Mouse (Mus musculus) left cerebral cortex, adult 2 months (tissue): ENCODE data around the gene Zfp146. TPM values are rescaled to one million over a fixed set of nuclear protein-coding genes. Genes with fewer than 3 reads are reported as not detected.

Experiments used
- DNase-seq, 2 experiments: peaks; one replicate each; pipeline ENCODE4 v3.0.0; 2021 to 2022; ENCODE audit warnings: low spot score in 2 of 2, mixed read lengths in 1 of 2; ENCODE audit errors: extremely low spot score in 1 of 2
- H3K27ac ChIP-seq: fragments of 200-600 bp; 2 replicates; pipeline ENCODE4 v1.8.1; 2022
- H3K4me3 ChIP-seq: fragments of 200-600 bp; 2 replicates; pipeline ENCODE4 v1.8.1; 2022
- CTCF ChIP-seq: fragments of 200-600 bp; IDR thresholded peaks from 2 replicates; pipeline ENCODE4 v1.8.1; 2022; ENCODE audit warnings: antibody characterized with exemption, mild to moderate bottlenecking, moderate library complexity
- intact Hi-C: fragments of 180-260 bp; cut with DNase I; formaldehyde crosslinking; loops from one replicate; pipeline ENCODE4 v1.15.1; 2025
- total RNA-seq, 2 experiments: library from RNA; stranded (reverse); gene quantifications; 2 replicates each; pipeline ENCODE4 v1.2.3; 2021

Gene Zfp146
- total RNA-seq, 2 experiments from 2014 or later, result 47.3 to 49.9 TPM

DNA sequence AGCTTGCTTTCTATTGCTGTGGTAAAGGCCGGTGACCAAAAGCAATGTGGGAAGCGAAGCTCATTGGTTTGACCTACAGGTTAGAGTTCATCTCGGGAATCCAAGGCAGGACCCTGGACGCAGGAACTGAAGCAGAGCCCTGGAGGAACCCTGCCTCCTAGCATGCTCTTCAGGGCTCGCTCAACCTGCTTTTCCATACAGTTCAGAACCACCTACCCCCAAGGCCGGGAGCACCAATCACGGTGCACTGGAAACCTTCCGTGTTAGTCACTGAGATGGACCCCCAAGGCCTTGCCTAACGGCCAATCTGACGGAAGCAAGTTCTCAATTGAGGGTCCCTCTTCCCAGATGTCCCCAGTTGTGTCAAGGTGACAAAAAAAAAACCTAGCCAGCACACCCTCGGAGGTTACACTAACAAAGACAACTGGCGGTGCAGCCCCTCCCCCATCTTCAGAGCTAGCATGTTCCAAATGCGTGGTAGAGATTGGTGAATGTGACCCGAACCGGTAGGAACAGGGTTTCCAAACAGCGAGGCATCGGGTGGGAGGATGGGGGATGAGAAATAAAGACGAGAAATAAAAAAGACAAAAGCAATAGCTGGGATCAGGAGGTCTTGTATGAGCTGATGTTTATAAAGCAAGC, 30.1 kb upstream of the Zfp146 start:
- DNase-seq, result no peak
- intact Hi-C loops, result no loop called here
- Histone ChIP-seq H3K27ac (no peak overlapping the region), H3K4me3 (no peak overlapping the region)
- TF ChIP-seq CTCF, result no peak

DNA sequence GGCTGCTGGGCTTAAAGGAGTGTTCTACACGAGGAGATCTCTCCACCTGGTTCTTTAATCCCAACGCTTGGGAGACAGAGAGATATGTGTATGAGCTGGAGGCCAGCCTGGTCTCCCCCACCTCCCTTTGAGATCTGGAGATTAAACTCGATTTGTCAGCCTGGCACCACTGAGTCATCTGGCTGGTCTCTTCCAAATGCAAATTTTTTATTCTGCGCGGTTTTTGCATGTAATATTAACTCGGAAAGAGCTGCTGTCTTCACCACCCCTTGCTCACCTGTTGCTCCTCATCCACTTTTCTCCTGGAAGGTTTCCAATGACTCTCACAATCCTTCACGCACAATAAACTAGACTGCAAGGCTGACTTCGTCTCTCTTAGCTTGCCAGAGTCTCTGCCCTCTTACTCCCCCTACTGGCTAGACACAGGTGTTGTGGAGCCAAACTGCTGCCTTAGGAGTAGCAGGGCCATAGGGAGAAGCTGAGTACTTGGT, 29.0 kb upstream of the Zfp146 start, which contains the start of gene Capns1:
Gene Capns1, minus strand, starts transcription at position 331 of the 491 bp plus-strand sequence.
- intact Hi-C loops, result no loop called here
- DNase-seq, result peak; percentile 42 to 61
- Histone ChIP-seq H3K27ac (no peak within 1 kb of the TSS), H3K4me3 (peak within 1 kb of the TSS; percentile 21; the same call in 1 of the 2 replicates)
- TF ChIP-seq CTCF, result peak; percentile 80

DNA sequence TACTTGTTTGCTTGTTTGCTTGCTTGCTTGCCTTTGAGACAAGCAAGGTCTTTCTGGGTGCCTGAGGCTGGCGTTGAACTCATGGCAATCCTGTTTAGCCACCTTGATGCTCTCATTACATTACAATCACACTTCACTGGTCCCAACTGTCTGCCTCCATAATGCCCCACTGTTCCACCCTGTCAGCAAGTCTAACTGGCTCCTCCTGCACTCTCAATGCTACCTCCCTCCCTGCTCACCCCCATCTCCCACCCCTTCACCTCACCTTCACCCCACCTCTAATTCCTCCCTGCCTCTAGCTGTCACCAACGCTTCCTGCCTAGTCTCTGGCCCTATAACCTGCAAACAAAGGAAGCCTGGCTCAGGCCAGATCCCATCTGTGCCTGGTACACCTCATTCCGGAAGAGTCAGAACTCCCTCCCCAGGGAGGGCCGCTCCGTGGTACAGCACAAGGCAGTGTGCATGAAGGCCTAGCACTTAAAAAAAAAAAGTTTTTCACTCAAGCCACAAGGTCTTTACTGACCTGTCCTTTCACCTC, 28.1 kb upstream of the Zfp146 start:
- intact Hi-C loops, result no loop called here
- no peak for DNase-seq
- TF ChIP-seq CTCF, result no peak
- Histone ChIP-seq H3K4me3 (no peak overlapping the region), H3K27ac (no peak overlapping the region)

DNA sequence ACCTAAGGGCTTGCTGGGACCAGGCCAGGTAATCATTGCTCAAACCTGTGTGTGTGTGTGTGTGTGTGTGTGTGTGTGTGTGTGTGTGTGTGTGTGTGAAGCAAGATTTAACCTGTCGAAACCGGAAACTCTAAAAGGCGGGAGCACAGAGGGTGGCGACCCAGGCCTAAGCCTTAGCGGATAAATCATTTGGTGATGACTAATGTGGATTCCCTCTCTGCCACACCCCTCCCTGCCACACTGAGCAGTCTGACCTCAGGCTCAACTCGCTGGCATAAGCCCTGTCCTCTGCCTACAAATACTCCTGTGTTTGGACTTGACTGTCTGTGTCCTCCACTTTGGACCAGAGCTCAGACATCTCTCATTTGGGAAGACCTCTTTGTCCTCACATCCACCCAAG, 26.6 kb upstream of the Zfp146 start:
- no peak overlapping the region for H3K4me3 ChIP-seq
- intact Hi-C loops, result no loop called here
- no peak for TF ChIP-seq CTCF
- H3K27ac ChIP-seq, result no peak overlapping the region
- DNase-seq, result no peak

DNA sequence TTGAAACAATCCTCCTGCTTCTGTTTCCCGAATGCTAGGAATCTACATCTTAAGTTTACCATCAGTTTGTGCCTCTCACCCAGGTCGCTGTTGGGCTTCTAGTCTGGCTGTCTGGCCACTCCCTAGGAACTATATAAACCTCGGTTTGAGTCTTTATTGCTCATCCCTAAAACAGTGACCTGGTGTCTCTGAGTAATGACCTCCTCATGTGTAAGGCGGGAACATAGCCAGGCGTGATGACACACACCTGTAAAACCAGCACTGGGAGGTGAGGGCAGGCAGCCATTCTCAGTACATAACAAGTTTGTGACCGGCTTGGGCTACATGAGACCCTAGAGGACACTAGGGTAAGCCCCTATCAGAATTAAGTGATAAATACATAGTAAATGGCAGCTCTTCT, 25.9 kb upstream of the Zfp146 start:
- no peak for DNase-seq
- Histone ChIP-seq H3K27ac (peak overlapping the region; percentile 87), H3K4me3 (peak overlapping the region; percentile 68; the same call in 1 of the 2 replicates)
- intact Hi-C loops, result no loop called here
- TF ChIP-seq CTCF, result no peak

DNA sequence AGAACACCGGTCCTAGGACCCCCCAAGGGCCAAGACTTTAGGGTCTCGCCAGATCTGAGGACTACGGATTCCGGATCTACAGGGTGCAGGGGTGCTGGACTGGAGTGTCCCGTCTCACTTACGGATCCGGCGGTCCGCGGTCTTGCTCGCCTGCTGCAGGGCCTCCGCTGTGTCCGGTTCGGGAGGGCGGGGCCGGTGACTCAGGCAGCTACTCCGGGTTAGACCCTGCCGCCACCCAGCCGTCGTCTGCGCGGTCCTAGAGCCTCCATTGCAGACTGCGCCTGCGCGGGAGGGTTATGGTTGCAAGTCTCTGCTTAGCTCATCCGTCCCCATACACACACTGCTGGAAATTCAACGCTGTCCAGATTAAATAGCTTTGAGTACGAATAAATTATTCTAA, 25.3 kb upstream of the Zfp146 start:
- Histone ChIP-seq H3K27ac (peak overlapping the region; percentile 87), H3K4me3 (peak overlapping the region; percentile 68)
- intact Hi-C loops, result no loop called here
- DNase-seq, result peak; percentile 94
- TF ChIP-seq CTCF, result no peak

DNA sequence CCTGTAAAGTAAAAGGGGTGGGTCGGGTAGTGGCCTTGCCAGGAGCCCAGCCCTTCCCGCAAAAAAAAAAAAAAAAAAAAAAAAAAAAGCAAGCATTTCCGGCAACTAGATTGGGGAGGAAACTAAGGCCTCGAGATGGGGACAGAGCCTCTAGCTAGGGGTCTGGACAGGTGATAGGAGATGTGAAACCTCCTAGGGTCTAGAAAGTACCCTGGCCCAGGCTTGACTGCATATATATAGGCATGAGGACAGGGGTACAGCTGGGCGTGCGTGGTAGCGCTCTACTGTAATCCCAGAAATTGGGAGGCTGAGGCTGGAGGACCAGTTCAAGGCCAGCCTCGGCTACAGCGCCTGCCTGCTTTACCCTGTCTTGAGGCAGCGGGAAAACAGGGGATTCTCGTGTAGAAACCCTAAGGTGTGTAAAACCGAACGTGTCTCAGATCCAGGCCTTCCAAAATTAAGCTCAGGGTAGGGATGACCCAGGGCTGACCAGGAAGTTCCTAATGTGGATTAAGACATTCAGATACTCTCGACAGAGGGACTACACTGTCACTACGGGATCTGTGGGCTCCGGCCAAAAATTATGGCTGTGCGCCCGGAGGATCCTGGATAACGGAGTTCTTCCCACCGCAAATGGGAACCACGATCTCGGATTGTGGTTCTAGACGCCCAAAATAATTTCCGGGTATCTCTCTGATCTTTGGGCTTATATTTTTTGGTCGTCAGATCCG, 24.7 kb upstream of the Zfp146 start:
- intact Hi-C loops, result no loop called here
- DNase-seq, result no peak
- H3K4me3 ChIP-seq, result peak overlapping the region; percentile 68
- H3K27ac ChIP-seq, result peak overlapping the region; percentile 87
- no peak for TF ChIP-seq CTCF

DNA sequence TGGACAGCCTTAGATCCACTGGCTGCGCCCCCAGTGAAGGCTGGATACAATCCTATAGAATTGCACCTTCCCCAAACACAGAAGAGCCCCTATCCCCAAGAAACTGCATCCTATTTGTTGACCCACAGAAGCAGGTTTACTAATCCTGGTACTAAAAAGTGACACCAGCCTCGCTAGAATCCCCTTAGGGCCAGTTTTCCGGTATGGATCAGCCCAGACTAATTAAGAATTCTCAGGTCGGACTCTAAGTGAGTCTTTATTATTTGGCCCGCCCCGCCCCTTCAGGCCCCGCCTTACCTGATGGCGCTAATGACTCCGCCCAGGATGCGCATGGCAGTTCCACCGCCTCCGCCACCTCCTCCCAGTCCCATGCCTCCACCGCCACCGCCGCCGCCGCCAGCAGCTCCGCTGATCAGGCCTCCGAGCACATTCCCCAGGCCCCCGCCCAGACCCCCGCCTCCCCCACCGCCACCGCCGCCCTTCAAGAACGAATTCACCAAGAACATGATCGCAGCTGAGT, 24.1 kb upstream of the Zfp146 start:
- Histone ChIP-seq H3K4me3 (peak overlapping the region; percentile 68), H3K27ac (peak overlapping the region; percentile 87; the same call in 1 of the 2 replicates)
- DNase-seq, result peak; percentile 56 to 80
- intact Hi-C loops, result no loop called here
- TF ChIP-seq CTCF, result no peak

DNA sequence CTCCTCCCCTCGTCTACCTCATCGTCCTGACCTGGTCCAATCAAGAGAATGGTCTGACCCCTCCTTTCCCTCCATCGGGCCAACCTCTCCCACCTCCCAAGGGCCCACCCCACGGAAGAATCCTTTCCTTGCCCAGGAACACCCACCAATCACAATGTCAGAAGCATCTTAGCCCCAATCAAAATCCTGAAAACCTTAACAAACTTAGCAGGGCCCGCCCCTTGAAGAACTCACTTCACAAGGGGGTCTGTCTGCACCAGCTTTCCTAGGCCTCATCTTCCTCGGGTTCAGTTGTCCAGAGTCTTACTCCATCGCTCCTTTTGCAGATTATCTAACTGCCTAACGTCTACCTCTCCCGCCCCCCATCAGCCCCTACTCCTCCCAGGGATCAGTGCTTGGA, 23.5 kb upstream of the Zfp146 start:
- DNase-seq, result no peak
- peak overlapping the region; percentile 68 for H3K4me3 ChIP-seq
- no peak for TF ChIP-seq CTCF
- H3K27ac ChIP-seq, result no peak overlapping the region
- intact Hi-C loops, result no loop called here

DNA sequence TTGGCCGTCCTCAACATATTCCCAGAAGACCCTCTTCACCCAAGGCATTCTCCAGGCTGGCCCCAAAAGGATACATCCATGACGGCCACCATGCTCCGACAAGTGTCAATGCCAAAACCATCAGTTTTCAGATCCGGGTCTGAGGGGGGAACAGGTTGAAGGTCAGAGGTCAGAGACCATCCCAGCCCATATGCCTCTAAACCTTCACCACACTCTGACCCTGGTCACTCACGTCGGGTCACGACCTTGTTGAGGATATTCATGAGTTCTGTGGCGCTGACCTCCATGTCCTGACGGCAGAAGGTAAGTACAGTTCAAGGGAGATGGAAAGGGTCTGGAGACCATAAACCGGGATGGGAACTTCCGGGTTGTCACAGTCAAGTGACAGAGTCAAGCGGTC, 22.5 kb upstream of the Zfp146 start:
- no peak for TF ChIP-seq CTCF
- DNase-seq, result no peak
- H3K27ac ChIP-seq, result no peak overlapping the region
- no peak overlapping the region for H3K4me3 ChIP-seq
- intact Hi-C loops, result no loop called here

DNA sequence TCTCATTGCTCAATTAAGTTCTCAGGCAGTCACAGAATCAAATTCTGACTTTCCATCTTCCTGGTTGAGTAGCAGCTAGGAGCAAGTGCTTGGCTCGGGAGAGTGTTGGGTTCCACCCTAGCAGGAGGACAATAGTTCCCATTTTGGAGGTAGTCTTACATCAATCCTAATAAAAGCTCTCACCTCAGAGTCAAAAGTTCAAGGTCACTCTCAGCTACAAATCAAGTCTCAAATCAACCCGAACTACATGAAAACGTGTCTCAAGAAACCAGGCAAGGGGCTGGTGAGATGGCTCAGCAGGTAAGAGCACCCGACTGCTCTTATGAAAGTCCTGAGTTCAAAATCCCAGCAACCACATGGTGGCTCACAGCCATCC, 19.6 kb upstream of the Zfp146 start:
- no peak for DNase-seq
- Histone ChIP-seq H3K27ac (no peak overlapping the region), H3K4me3 (no peak overlapping the region)
- intact Hi-C loops, result loop anchor here (10.0 kb wide), 1 partner anchor 246 kb away; no protein-coding TSS in a partner anchor
- no peak for TF ChIP-seq CTCF
